Comparison of ENCODE assay signal across 8 mouse cellular contexts in the genomic region with DNA sequence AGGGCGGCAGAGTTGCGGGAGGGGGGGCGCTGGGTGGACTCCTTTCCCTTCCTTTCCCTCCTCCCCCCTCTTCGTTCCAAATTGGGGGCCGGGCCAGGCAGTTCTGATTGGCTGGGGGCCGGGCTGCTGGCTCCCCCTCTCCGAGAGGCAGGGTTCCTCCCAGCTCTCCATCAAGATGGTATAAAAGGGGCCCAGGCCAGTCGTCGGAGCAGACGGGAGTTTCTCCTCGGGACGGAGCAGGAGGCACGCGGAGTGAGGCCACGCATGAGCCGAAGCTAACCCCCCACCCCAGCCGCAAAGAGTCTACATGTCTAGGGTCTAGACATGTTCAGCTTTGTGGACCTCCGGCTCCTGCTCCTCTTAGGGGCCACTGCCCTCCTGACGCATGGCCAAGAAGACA. TPM values are rescaled to one million over a fixed set of nuclear protein-coding genes. Genes with fewer than 3 reads are reported as not detected.
DNase-seq lines count a peak whose midpoint lies in the region; ATAC-seq and TF ChIP-seq lines count a peak whose summit lies in the region.

Col1a1 (plus strand) TSS at position 180 of the 400 bp plus-strand sequence.

- no peak within 1 kb of the TSS for H3K27ac ChIP-seq in CH12.LX (ENCODE audit: insufficient read depth, low read depth)
- peak within 1 kb of the TSS; percentile 95 for H3K27ac ChIP-seq in intestine, embryonic 14.5 days (ENCODE audit: low read depth)
- H3K27ac ChIP-seq in liver, embryonic 16.5 days (ENCODE audit: low read length), result no peak within 1 kb of the TSS

- dilution Hi-C loops in CH12.LX (cut with MboI; ENCODE audit: extremely low pct_ligation_motif_present, extremely low pct_unique_long_range_greater_than_20kb, low sequenced_read_pairs), result no loop called here

- 10% methylated on average over 19 of the region's 19 CpGs for WGBS in intestine, embryonic 14.5 days
- WGBS in liver, embryonic 16.5 days (ENCODE audit: insufficient replicate concordance), result 19% methylated on average over 19 of the region's 19 CpGs

- peak within 1 kb of the TSS; percentile 96 for H3K4me2 ChIP-seq in CH12.LX (ENCODE audit: insufficient read depth, low read depth, poor library complexity, severe bottlenecking)
- H3K4me2 ChIP-seq in intestine, embryonic 14.5 days (ENCODE audit: low read length), result peak within 1 kb of the TSS; percentile 60
- H3K4me2 ChIP-seq in liver, embryonic 16.5 days (ENCODE audit: low read depth, low read length), result peak within 1 kb of the TSS; percentile 48

- no peak for TF ChIP-seq CTCF in CH12.LX (conservative IDR thresholded peaks at IDR 0.05 in 1 of 2, IDR thresholded peaks at IDR 0.05 in 1 of 2; ENCODE audit: low read depth in 2 of 2, low read length in 2 of 2)

- in situ Hi-C loops in CH12.LX (cut with MboI; ENCODE audit: low pct_ligation_motif_present, low pct_unique_long_range_greater_than_20kb, low sequenced_read_pairs), result loop anchor here (5.0 to 10.0 kb wide), 3 partner anchors 36 to 201 kb away; no protein-coding TSS in a partner anchor

- no peaks in the 10 kb centered on the region for H3K79me2 ChIP-seq in CH12.LX (replicated peaks; ENCODE audit: control insufficient read depth, extremely low read depth, insufficient read depth, poor library complexity, severe bottlenecking)

- TF ChIP-seq EP300 in CH12.LX (IDR thresholded peaks at IDR 0.05; ENCODE audit: low read length), result no peak

- H3K4me1 ChIP-seq in CH12.LX (ENCODE audit: control insufficient read depth in 1 of 2, insufficient read depth in 2 of 2), result peaks cover 5 to 19% of the 10 kb centered on the region in 2 experiments
- peaks cover 43% of the 10 kb centered on the region for H3K4me1 ChIP-seq in intestine, embryonic 14.5 days (replicated peaks; ENCODE audit: control insufficient read depth, insufficient read depth, low read length)
- peaks cover 2% of the 10 kb centered on the region for H3K4me1 ChIP-seq in liver, embryonic 16.5 days (ENCODE audit: control insufficient read depth, low read depth, low read length)

- no peaks in the 10 kb centered on the region for H3K36me3 ChIP-seq in CH12.LX (replicated peaks in 1 of 2; ENCODE audit: control insufficient read depth in 1 of 2, insufficient read depth in 1 of 2, low read length in 1 of 2)
- H3K36me3 ChIP-seq in intestine, embryonic 14.5 days (ENCODE audit: control insufficient read depth, insufficient read depth, low read length), result peaks cover 31% of the 10 kb centered on the region
- H3K36me3 ChIP-seq in liver, embryonic 16.5 days (ENCODE audit: control insufficient read depth, insufficient read depth), result no peaks in the 10 kb centered on the region

- TF ChIP-seq POLR2A in CH12.LX (IDR thresholded peaks at IDR 0.05; ENCODE audit: low read depth, low read length), result no peak

- H3K9ac ChIP-seq in CH12.LX (ENCODE audit: insufficient read depth, low read depth), result no peak within 1 kb of the TSS; the same call in 1 of the 2 replicates
- H3K9ac ChIP-seq in intestine, embryonic 14.5 days (ENCODE audit: low read length), result peak within 1 kb of the TSS; percentile 88
- no peak within 1 kb of the TSS for H3K9ac ChIP-seq in liver, embryonic 16.5 days (ENCODE audit: low read depth, low read length)

- H3K9me3 ChIP-seq in CH12.LX (replicated peaks; ENCODE audit: low read length), result no peaks in the 10 kb centered on the region
- no peaks in the 10 kb centered on the region for H3K9me3 ChIP-seq in intestine, embryonic 14.5 days (ENCODE audit: control insufficient read depth, low read length)
- H3K9me3 ChIP-seq in liver, embryonic 16.5 days (replicated peaks; ENCODE audit: control insufficient read depth, low read length), result no peaks in the 10 kb centered on the region

- DNase-seq in CH12.LX (ENCODE audit: extremely low read depth), result no peak
- peak; percentile 57 for DNase-seq in adrenal gland, postnatal 10 days
- peak; percentile 88 for DNase-seq in gastrocnemius, postnatal 25 days
- DNase-seq in intestine, embryonic 14.5 days (ENCODE audit: low spot score), result peak; percentile 83
- peak; percentile 58 for DNase-seq in ovary, postnatal 36 days (ENCODE audit: low spot score)
- no peak for DNase-seq in right cerebral cortex, postnatal 36 days (ENCODE audit: low spot score in 2 of 2)
- no peak for DNase-seq in frontal cortex, postnatal 14 days (ENCODE audit: low spot score in 2 of 2)

- TF ChIP-seq RAD21 in CH12.LX (IDR thresholded peaks at IDR 0.05; ENCODE audit: low read depth, low read length), result no peak

- H3K27me3 ChIP-seq in CH12.LX (replicated peaks), result peaks cover 94% of the 10 kb centered on the region
- no peaks in the 10 kb centered on the region for H3K27me3 ChIP-seq in intestine, embryonic 14.5 days (replicated peaks; ENCODE audit: control insufficient read depth, insufficient read depth, low read length)
- peaks cover 63% of the 10 kb centered on the region for H3K27me3 ChIP-seq in liver, embryonic 16.5 days (ENCODE audit: control insufficient read depth, insufficient read depth, low read depth, low read length)

- ATAC-seq in intestine, embryonic 14.5 days (replicated peaks; ENCODE audit: low FRiP score, low TSS enrichment, low read depth), result peak; percentile 45
- ATAC-seq in liver, embryonic 16.5 days (ENCODE audit: low read depth), result 0 out of 2 replicates have a peak, but pooled peaks have one; percentile 9

- no peak within 1 kb of the TSS for H3K4me3 ChIP-seq in CH12.LX (replicated peaks in 1 of 3; ENCODE audit: low read depth in 2 of 3, low read length in 2 of 3, poor library complexity in 1 of 3)
- peak within 1 kb of the TSS; percentile 78 for H3K4me3 ChIP-seq in intestine, embryonic 14.5 days (ENCODE audit: low read depth, low read length)
- peak within 1 kb of the TSS; percentile 23 for H3K4me3 ChIP-seq in liver, embryonic 16.5 days (ENCODE audit: low read depth, low read length)

TF ChIP-seq in CH12.LX, 34 proteins besides CTCF, POLR2A, EP300 and RAD21:
- no peak for TF ChIP-seq MXI1 (IDR thresholded peaks at IDR 0.05; ENCODE audit: low read depth, low read length)
- TF ChIP-seq E2F4 (IDR thresholded peaks at IDR 0.05; ENCODE audit: insufficient replicate concordance, low read depth, low read length), result no peak
- TF ChIP-seq TCF12 (IDR thresholded peaks at IDR 0.05; ENCODE audit: low read depth, low read length), result no peak
- no peak for TF ChIP-seq JUN (IDR thresholded peaks at IDR 0.05; ENCODE audit: insufficient read depth, low read depth, low read length)
- no peak for TF ChIP-seq CHD2 (IDR thresholded peaks at IDR 0.05; ENCODE audit: low read length)
- no peak for TF ChIP-seq USF1 (IDR thresholded peaks at IDR 0.05; ENCODE audit: low read depth, low read length)
- no peak for TF ChIP-seq MYC (IDR thresholded peaks at IDR 0.05; ENCODE audit: low read depth, low read length)
- TF ChIP-seq KAT2A (IDR thresholded peaks at IDR 0.05; ENCODE audit: insufficient replicate concordance, low read length), result no peak
- no peak for TF ChIP-seq UBTF (IDR thresholded peaks at IDR 0.05; ENCODE audit: low read depth, low read length)
- TF ChIP-seq USF2 (conservative IDR thresholded peaks at IDR 0.05; ENCODE audit: low read depth, low read length), result no peak
- no peak for TF ChIP-seq SIN3A (IDR thresholded peaks at IDR 0.05; ENCODE audit: low read length)
- no peak for TF ChIP-seq HCFC1 (IDR thresholded peaks at IDR 0.05; ENCODE audit: low read depth, low read length)
- TF ChIP-seq ZMIZ1 (IDR thresholded peaks at IDR 0.05; ENCODE audit: low read depth, low read length), result no peak
- TF ChIP-seq GABPA (IDR thresholded peaks at IDR 0.05; ENCODE audit: insufficient replicate concordance, low read depth, low read length), result no peak
- TF ChIP-seq NELFE (IDR thresholded peaks at IDR 0.05; ENCODE audit: low read depth, low read length), result no peak
- no peak for TF ChIP-seq MEF2A (IDR thresholded peaks at IDR 0.05; ENCODE audit: borderline replicate concordance, low read depth, low read length)
- no peak for TF ChIP-seq ZNF384 (IDR thresholded peaks at IDR 0.05; ENCODE audit: low read depth, low read length)
- no peak for TF ChIP-seq NRF1 (IDR thresholded peaks at IDR 0.05; ENCODE audit: low read depth, low read length)
- TF ChIP-seq MAZ (IDR thresholded peaks at IDR 0.05; ENCODE audit: low read depth, low read length), result no peak

RNA-seq across cellular contexts. Expression of gene Col1a1, which starts in this region (rescaled TPM):
- total RNA-seq in CH12.LX (2012; rRNA removed), result 0.13 TPM in 2 replicates
- total RNA-seq in CH12.LX (2014; rRNA removed), result not detected in 2 replicates
- polyA plus RNA-seq in CH12.LX (2012; ENCODE audit: insufficient read length, low read depth), result 0.11 and 0.16 TPM in 2 replicates
- total RNA-seq in adrenal gland, postnatal 10 days (2021), result 1,000 to 10,000 TPM in 1 of 2 experiments, 100 to 1,000 TPM in 1; 763 to 1,573 TPM
- 1,000 to 10,000 TPM; 1,080 to 1,200 TPM for total RNA-seq in gastrocnemius, postnatal 25 days (2021)
- 841 and 905 TPM in 2 replicates for polyA plus RNA-seq in intestine, embryonic 14.5 days (2014; fragmentation: Nextera tagmentation; extraction: Ambion mirVana)
- 65.0 and 89.1 TPM in 2 replicates for polyA plus RNA-seq in liver, embryonic 16.5 days (2015; fragmentation: Nextera tagmentation; extraction: Ambion mirVana)

Comparison
In these comparisons a context has a peak if more than half of its experiments do, and no peak if none do; other contexts are left out.
1. RNA of gene Col1a1 (total RNA-seq): 763 to 1,573 TPM in adrenal gland, postnatal 10 days and 1,080 to 1,200 TPM in gastrocnemius, postnatal 25 days; 0.13 TPM in CH12.LX; every median in the first group is over 100 times any median in the second.
2. RNA of gene Col1a1 (polyA plus RNA-seq): 841 to 905 TPM in intestine, embryonic 14.5 days and 65.0 to 89.1 TPM in liver, embryonic 16.5 days; 0.11 to 0.16 TPM in CH12.LX; every median in the first group is over 10 times any median in the second.
3. DNase-seq: peak in adrenal gland, postnatal 10 days (single experiment), gastrocnemius, postnatal 25 days (single experiment), intestine, embryonic 14.5 days (single experiment) and ovary, postnatal 36 days (single experiment); none in CH12.LX (single experiment), right cerebral cortex, postnatal 36 days (0 of 2) and frontal cortex, postnatal 14 days (0 of 2).
4. H3K4me3 ChIP-seq: peak in intestine, embryonic 14.5 days (single experiment) and liver, embryonic 16.5 days (single experiment); none in CH12.LX (0 of 3).
5. Peak in every context shown above with its lines, with median percentiles within 50 percentile points of each other: H3K4me2 ChIP-seq.